Mouse (Mus musculus) bone marrow, adult 2 months (tissue): ENCODE data around the gene Xirp1.
A peak's percentile ranks its signal among the peaks of the same experiment; 100 is the strongest.

Experiments used
- CTCF ChIP-seq: fragments of 200-500 bp; IDR thresholded peaks from 2 replicates; pipeline ENCODE4 v1.5.1; 2011; ENCODE audit warnings: low read length, control low read depth; ENCODE audit not compliant: control insufficient read depth, insufficient read depth
- POLR2A ChIP-seq: fragments of 200-500 bp; IDR thresholded peaks from 2 replicates; pipeline ENCODE4 v1.6.1; 2011; ENCODE audit warnings: low read depth, mild to moderate bottlenecking, control low read depth, low read length, borderline replicate concordance; ENCODE audit not compliant: control insufficient read depth

DNA sequence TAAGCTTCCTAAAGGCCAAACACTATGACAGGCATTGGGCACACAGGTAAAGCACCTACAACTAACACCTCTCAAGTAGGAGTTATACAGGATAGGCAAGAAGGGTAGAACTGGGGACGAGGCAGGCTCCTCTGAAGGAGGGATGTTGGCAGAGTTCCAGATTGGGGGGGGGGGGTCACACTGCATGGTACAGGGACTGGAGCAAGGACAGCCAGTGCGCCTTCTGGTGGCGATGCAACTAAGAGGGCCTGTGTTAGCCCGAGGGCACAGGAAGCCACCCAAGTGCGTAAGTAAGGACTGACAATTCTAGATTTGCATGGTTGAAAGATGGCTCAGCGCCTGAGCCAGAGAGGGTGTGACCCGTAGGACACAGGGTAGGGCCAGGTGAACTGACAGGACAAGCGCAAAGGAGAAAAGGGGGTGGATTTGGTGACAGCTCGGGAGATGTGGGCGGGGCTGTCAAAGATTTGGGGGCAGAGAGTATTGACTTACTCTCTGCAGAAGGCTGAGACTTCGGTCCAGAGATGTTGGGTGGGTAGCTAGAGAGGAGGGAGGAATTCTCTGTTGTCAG, 41.1 kb downstream of the Xirp1 start:
- TF ChIP-seq CTCF (peak; percentile 61), POLR2A (no peak)
